Mouse (Mus musculus) neural tube, embryonic 14.5 days (tissue): ENCODE measurements around the gene Oas1c. TPM values are rescaled to one million over a fixed set of nuclear protein-coding genes. Genes with fewer than 3 reads are reported as not detected.

Experiments
- ATAC-seq: fragments of 200-750 bp; cut with Nextera tagmentation; 2 replicates; pipeline ENCODE4 v1.8.0; 2017; ENCODE audit warnings: low read depth, mild to moderate bottlenecking, moderate TSS enrichment, moderate library complexity
- H3K27ac ChIP-seq: fragments of 300-500 bp; sonication (generic); 2 replicates; pipeline ENCODE4 v1.5.1; 2014; ENCODE audit warnings: low read depth, mild to moderate bottlenecking, control low read depth, low read length, moderate library complexity, mixed read lengths
- H3K27me3 ChIP-seq: fragments of 300-500 bp; sonication (generic); 2 replicates; pipeline ENCODE4 v1.6.1; 2014; ENCODE audit warnings: low read length; ENCODE audit not compliant: control insufficient read depth, insufficient read depth
- H3K36me3 ChIP-seq: fragments of 300-500 bp; sonication (generic); 2 replicates; pipeline ENCODE4 v1.6.1; 2014; ENCODE audit warnings: low read length, mixed read lengths; ENCODE audit not compliant: control insufficient read depth, insufficient read depth
- H3K4me1 ChIP-seq: fragments of 300-500 bp; sonication (generic); 2 replicates; pipeline ENCODE4 v1.6.1; 2014; ENCODE audit warnings: low read length; ENCODE audit not compliant: control insufficient read depth, insufficient read depth
- H3K4me2 ChIP-seq: fragments of 300-500 bp; sonication (generic); 2 replicates; pipeline ENCODE4 v1.6.1; 2014; ENCODE audit warnings: mild to moderate bottlenecking, low read depth, low read length, control low read depth
- H3K4me3 ChIP-seq: fragments of 300-500 bp; sonication (generic); 2 replicates; pipeline ENCODE4 v1.5.1; 2014; ENCODE audit warnings: low read depth, low read length, control low read depth, mixed read lengths
- H3K9ac ChIP-seq: fragments of 300-500 bp; sonication (generic); replicated peaks from 2 replicates; pipeline ENCODE4 v1.6.1; 2014; ENCODE audit warnings: low read depth, mild to moderate bottlenecking, control low read depth, low read length, mixed read lengths
- H3K9me3 ChIP-seq: fragments of 300-500 bp; sonication (generic); 2 replicates; pipeline ENCODE4 v1.6.1; 2016; ENCODE audit warnings: low read length; ENCODE audit not compliant: control insufficient read depth
- WGBS: fragments of 180-500 bp; shearing (Covaris S2); extraction: QIAGEN DNeasy Blood & Tissue Kit; methylation state at CpG from one replicate; pipeline ENCODE4 v1.1.7; 2014; 5-methylcytosine and 5-hydroxymethylcytosine counted together
- polyA plus RNA-seq: library from polyadenylated mRNA; unstranded; fragments of >200 nt; fragmentation: Nextera tagmentation; extraction: Ambion mirVana; gene quantifications from 2 replicates; pipeline ENCODE4 v1.2.1, GENCODE M21; 2014

The Oas1c gene
- polyA plus RNA-seq, 1 experiment from 2014 or later: 0.43 TPM

GRCm38 (mm10) chr5:120793043-120793442, 19.3 kb downstream of the Oas1c start:
- Histone ChIP-seq H3K4me3 (no peak overlapping the region), H3K36me3 (no peaks in the 10 kb centered on the region), H3K27ac (no peak overlapping the region), H3K4me1 (no peaks in the 10 kb centered on the region), H3K9ac (no peak overlapping the region), H3K27me3 (no peaks in the 10 kb centered on the region), H3K4me2 (no peak overlapping the region), H3K9me3 (no peaks in the 10 kb centered on the region)
- 39% methylated on average over 2 of the region's 2 CpGs for WGBS
- ATAC-seq: no peak

DNA sequence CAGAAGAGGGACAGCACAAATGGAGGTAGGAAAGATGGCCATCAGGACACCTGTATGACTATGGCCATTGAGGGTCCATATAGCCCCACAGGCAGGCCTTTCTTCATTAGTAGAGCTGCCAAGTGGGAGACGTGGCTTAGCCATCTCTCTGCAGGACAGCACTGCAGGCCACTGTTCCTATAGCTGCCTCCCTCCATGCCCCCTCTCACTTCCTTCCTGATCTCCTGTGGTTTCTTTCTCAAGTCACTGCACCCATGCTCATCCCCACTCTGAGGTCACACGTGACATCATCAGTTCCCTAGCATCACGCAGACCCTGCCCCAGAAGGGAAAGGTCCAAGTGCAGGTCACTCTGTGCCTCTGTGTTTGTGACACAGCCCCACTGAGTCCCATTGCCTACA, 25.3 kb downstream of the Oas1c start:
- H3K36me3 ChIP-seq: no peaks in the 10 kb centered on the region
- H3K4me3 ChIP-seq: no peak overlapping the region
- no peak overlapping the region for H3K4me2 ChIP-seq
- no peak for ATAC-seq
- no peaks in the 10 kb centered on the region for H3K9me3 ChIP-seq
- 57% methylated on average over 3 of the region's 3 CpGs for WGBS
- H3K27me3 ChIP-seq: no peaks in the 10 kb centered on the region
- no peak overlapping the region for H3K27ac ChIP-seq
- no peak overlapping the region for H3K9ac ChIP-seq
- H3K4me1 ChIP-seq: no peaks in the 10 kb centered on the region

DNA sequence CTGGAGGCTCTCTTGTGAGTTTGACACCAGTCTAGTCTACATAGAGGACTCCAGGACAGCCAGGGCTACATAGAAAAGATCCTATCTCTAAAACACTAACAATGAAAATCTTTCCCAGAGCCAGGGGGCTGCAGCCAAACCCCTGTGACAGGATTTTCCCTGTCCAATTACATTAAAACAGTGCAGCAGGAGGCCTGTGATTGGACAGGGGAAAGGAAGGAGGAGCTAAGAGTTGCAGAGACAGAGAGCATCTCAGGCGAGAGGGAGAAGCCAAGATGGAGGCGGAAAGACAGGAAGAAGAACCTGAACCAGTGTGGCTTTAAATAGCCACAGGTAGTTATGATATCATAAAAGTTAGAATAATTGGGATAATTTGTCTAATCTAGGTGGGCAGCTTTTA, 29.9 kb downstream of the Oas1c start:
- no peak overlapping the region for H3K27ac ChIP-seq
- no peak for ATAC-seq
- H3K9me3 ChIP-seq: no peaks in the 10 kb centered on the region
- H3K27me3 ChIP-seq: no peaks in the 10 kb centered on the region
- no peak overlapping the region for H3K9ac ChIP-seq
- H3K36me3 ChIP-seq: no peaks in the 10 kb centered on the region
- WGBS: 78% methylated on average over 2 of the region's 2 CpGs
- H3K4me2 ChIP-seq: no peak overlapping the region
- H3K4me3 ChIP-seq: no peak overlapping the region
- H3K4me1 ChIP-seq: no peaks in the 10 kb centered on the region

DNA sequence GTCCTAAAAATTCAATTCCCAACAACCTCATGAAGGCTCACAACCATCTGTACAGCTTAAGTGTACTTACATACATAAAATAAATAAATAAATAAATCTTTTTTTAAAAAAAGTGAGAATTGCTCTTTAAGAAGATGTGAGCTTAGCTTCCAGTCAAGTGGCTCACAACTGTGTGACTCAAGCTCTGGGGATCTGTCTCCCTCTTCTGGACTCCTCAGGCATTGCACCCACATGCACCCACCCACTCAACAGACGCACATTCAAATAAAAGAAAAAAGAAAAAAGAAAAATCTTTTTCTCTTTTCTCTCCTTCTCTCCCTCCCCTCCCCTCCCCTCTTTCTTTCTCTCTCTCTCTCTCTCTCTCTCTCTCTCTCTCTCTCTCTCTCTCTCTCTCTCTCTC, 30.7 kb downstream of the Oas1c start:
- H3K36me3 ChIP-seq: no peaks in the 10 kb centered on the region
- no peak overlapping the region for H3K27ac ChIP-seq
- no peaks in the 10 kb centered on the region for H3K4me1 ChIP-seq
- H3K27me3 ChIP-seq: no peaks in the 10 kb centered on the region
- no peak overlapping the region for H3K4me2 ChIP-seq
- H3K9ac ChIP-seq: no peak overlapping the region
- no peak for ATAC-seq
- H3K4me3 ChIP-seq: no peak overlapping the region
- H3K9me3 ChIP-seq: no peaks in the 10 kb centered on the region
- 88% methylated on average over 1 of the region's 1 CpGs for WGBS

DNA sequence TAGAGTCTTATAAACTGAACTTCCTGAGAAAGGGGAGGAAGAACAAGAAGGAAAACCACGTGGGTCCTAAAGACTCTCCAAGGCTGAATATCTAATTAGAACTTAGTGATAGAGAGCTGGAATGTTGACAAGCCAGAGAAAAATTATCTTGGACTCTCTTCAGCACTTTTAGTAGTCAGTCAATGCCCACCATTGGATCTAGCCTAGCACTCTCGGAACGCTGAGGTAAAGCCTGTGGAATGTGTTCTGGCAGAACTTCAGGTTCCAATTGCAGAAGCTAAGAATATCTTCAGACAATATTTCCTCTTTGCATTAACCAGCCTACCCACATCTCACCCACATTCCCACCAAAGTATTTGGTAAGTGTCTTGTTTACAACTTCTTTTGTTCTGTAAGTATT, 32.4 kb downstream of the Oas1c start:
- no peak overlapping the region for H3K9ac ChIP-seq
- no peak overlapping the region for H3K4me2 ChIP-seq
- no peaks in the 10 kb centered on the region for H3K9me3 ChIP-seq
- no peaks in the 10 kb centered on the region for H3K4me1 ChIP-seq
- H3K27ac ChIP-seq: no peak overlapping the region
- H3K4me3 ChIP-seq: no peak overlapping the region
- H3K27me3 ChIP-seq: no peaks in the 10 kb centered on the region
- 64% methylated on average over 3 of the region's 3 CpGs for WGBS
- H3K36me3 ChIP-seq: no peaks in the 10 kb centered on the region
- no peak for ATAC-seq

GRCm38 (mm10) chr5:120778941-120779340, 33.4 kb downstream of the Oas1c start:
- H3K4me1 ChIP-seq: no peaks in the 10 kb centered on the region
- WGBS: 77% methylated on average over 2 of the region's 2 CpGs
- H3K9me3 ChIP-seq: no peaks in the 10 kb centered on the region
- no peak overlapping the region for H3K9ac ChIP-seq
- no peaks in the 10 kb centered on the region for H3K36me3 ChIP-seq
- ATAC-seq: no peak
- H3K27me3 ChIP-seq: no peaks in the 10 kb centered on the region
- no peak overlapping the region for H3K4me3 ChIP-seq
- H3K27ac ChIP-seq: no peak overlapping the region
- no peak overlapping the region for H3K4me2 ChIP-seq

DNA sequence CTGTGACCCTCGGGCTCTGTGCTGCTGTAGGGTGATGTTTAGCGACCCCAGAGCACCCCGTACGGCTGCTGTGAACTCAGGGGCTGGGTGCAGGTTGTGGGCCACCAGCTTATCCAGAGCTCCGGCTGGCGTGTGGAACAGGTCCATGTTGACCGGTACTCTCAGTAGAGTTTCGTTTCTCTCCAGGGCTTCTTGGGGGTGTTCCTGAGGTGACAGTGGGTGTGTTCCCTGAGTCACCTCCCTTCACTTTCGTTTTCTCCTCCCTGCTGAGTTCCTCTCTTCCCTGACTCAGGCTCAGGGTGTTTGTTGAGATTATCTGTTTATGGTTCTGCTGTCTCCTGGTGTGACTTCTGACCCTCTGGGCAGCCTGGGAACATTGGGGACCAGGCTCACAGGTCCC, 34.8 kb downstream of the Oas1c start, which contains the start of gene Oas3:
Gene Oas3 (minus strand): TSS at position 184 of the 400 bp plus-strand sequence.
- H3K27ac ChIP-seq: no peak within 1 kb of the TSS
- no peak within 1 kb of the TSS for H3K9ac ChIP-seq
- no peak within 1 kb of the TSS for H3K4me2 ChIP-seq
- no peaks in the 10 kb centered on the region for H3K36me3 ChIP-seq
- ATAC-seq: no peak
- H3K4me1 ChIP-seq: no peaks in the 10 kb centered on the region
- no peak within 1 kb of the TSS for H3K4me3 ChIP-seq
- no peaks in the 10 kb centered on the region for H3K27me3 ChIP-seq
- no peaks in the 10 kb centered on the region for H3K9me3 ChIP-seq
- 83% methylated on average over 9 of the region's 9 CpGs for whole genome bisulfite sequencing

- H3K27ac ChIP-seq: no peak overlapping the region
- no peak for ATAC-seq
- H3K4me2 ChIP-seq: no peak overlapping the region
- no peak overlapping the region for H3K9ac ChIP-seq
- no peak overlapping the region for H3K4me3 ChIP-seq
- H3K4me1 ChIP-seq: no peaks in the 10 kb centered on the region
- H3K36me3 ChIP-seq: no peaks in the 10 kb centered on the region
- no peaks in the 10 kb centered on the region for H3K9me3 ChIP-seq
- H3K27me3 ChIP-seq: no peaks in the 10 kb centered on the region
- 84% methylated on average over 5 of the region's 5 CpGs for WGBS
Observed at GRCm38 (mm10) chr5:120776801-120777200, 35.5 kb downstream of the Oas1c start.

DNA sequence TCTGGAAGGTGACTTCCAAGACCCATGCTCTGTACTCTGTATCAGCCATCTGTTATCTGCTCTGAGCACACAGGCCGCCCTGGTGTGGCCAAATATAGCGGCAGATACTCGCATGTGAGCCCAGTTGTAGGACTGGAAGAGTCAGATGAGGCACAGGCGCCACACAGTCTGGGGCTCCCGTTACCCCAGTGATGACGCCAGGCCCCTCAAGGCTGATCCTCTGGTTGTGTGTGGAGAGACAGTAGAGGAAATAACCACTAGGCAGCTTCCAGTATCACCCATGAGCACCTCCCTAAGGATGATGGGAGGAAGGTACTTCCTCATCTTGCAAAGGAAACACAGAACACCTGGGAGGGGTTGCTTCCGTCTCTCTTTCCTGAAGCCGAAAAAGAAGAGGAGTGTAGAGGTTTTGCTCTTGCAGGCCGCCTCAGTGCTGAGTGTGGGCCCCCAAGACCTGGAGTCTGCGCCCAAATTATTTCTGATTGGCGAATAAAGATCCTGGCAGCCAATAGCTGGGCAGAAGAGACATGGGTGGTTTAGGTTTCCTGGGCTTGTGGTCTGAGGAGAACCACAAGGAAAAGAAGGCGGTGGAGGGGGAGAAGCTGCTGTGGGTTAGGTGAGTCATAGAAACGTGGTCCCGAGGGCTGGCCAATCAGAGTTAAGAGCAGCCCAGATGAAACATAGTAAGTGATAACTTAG, 36.9 kb downstream of the Oas1c start:
- Histone ChIP-seq H3K9ac (no peak overlapping the region), H3K4me1 (no peaks in the 10 kb centered on the region), H3K4me3 (no peak overlapping the region), H3K4me2 (no peak overlapping the region), H3K27me3 (no peaks in the 10 kb centered on the region), H3K36me3 (no peaks in the 10 kb centered on the region), H3K27ac (no peak overlapping the region), H3K9me3 (no peaks in the 10 kb centered on the region)
- 88% methylated on average over 14 of the region's 14 CpGs for WGBS
- no peak for ATAC-seq
